Mouse (Mus musculus): Measurements from ENCODE around the gene Ccl25.

GRCm38 (mm10) chr8:4319573-4319872, 5.5 kb upstream of the Ccl25 start:
- TF ChIP-seq POLR2A (IDR thresholded peaks at IDR 0.05; ENCODE audit: low read depth, low read length) (no peak), SIN3A (IDR thresholded peaks at IDR 0.05; ENCODE audit: low read length) (no peak), USF2 (conservative IDR thresholded peaks at IDR 0.05; ENCODE audit: low read depth, low read length) (no peak), ETS1 (conservative IDR thresholded peaks at IDR 0.05; ENCODE audit: low read depth, low read length) (no peak), NELFE (IDR thresholded peaks at IDR 0.05; ENCODE audit: low read depth, low read length) (no peak), USF1 (IDR thresholded peaks at IDR 0.05; ENCODE audit: low read depth, low read length) (no peak), CHD2 (IDR thresholded peaks at IDR 0.05; ENCODE audit: low read length) (no peak), MAX (IDR thresholded peaks at IDR 0.05; ENCODE audit: low read length) (no peak), MXI1 (IDR thresholded peaks at IDR 0.05; ENCODE audit: low read depth, low read length) (no peak), POLR2AphosphoS2 (IDR thresholded peaks at IDR 0.05; ENCODE audit: low read depth, low read length) (no peak), RAD21 (IDR thresholded peaks at IDR 0.05; ENCODE audit: low read depth, low read length) (no peak), CTCF (conservative IDR thresholded peaks at IDR 0.05 in 1 of 2, IDR thresholded peaks at IDR 0.05 in 1 of 2; ENCODE audit: low read depth in 2 of 2, low read length in 2 of 2) (no peak), JUND (conservative IDR thresholded peaks at IDR 0.05; ENCODE audit: low read depth, low read length) (no peak)
